Mouse (Mus musculus) right cerebral cortex, adult 2 months (tissue): ENCODE results near the gene Mvd.
A peak's percentile ranks its signal among the peaks of the same experiment; 100 is the strongest.

Source experiments
- DNase-seq, 2 experiments: peaks; one replicate each; pipeline ENCODE4 v3.0.0; 2021 to 2022; ENCODE audit warnings: low spot score in 2 of 2

The Mvd gene

DNA sequence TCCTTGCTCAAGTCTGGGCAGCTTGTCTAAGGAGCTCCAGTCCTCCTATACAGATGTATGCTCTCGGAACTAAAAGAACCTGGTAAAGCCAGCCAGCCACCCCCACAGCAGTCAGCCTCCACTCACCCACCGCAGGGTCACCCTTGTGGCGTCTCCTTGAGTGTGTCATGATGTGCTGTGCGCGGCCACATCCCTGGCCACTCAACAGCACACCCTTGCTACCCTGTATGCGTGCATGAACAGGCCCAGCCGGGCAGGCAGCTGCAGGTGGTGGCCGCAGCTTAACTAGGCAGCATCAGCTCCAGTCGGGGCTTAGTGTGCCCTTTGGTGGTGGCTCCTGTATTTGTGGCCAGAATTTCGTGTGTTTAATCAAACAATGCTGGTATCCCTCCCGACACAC lies 13.9 kb upstream of the Mvd start:
- DNase-seq = no peak

GRCm38 (mm10) chr8:122454409-122454808 lies 11.2 kb upstream of the Mvd start:
- DNase-seq = no peak

- no peak for DNase-seq
These were observed 8.9 kb upstream of the Mvd start for GRCm38 (mm10) chr8:122452154-122452553.

DNA sequence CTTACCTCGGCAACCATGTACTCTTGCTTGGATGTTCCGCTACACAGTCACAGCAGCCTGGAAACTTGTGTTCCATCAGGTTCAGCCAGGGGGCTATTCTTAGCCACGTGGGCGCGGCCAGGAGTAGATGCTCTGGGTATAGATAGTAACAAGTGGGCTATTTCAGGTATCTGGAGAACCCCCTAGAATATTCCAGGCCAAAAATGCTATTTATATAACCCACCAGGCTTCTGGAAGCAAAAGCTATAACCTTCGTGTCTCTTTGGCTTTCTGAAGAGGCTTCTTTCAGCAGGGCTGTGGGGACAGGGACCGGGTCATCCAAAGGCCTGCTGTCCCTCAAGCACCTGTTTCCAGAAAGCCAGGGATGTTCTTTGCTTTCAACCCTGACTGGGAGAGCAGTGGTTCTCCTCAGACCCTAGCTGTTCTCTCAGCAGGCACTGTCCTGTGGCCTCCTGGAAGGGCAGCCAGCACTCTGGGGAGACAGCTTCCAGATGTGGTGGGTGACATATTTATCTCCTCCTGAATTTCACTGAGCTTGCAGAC lies 8.0 kb upstream of the Mvd start:
- DNase-seq = no peak

DNA sequence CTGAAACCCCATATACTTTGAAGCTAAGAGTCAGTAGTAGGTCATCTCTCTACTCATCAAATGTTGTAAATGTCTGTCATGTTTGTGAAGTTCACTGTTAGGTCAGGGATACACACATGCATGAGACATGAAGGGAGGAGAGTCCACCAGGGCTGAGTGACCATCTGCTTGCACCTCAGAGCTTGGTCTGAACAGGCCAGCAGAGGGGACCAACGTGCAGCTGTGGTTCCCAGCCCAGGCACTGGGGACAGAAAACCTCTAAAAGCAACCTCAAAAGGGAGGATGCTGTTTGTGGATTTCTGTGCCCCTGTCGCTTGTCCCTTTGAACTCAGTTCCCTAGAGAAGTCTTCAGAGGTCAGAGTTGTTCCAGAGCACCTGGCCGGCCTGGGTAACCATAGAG lies 2.0 kb upstream of the Mvd start:
- DNase-seq = no peak

GRCm38 (mm10) chr8:122444058-122444748 lies 981 bp upstream of the Mvd start:
- DNase-seq = peak; percentile 79 to 86

DNA sequence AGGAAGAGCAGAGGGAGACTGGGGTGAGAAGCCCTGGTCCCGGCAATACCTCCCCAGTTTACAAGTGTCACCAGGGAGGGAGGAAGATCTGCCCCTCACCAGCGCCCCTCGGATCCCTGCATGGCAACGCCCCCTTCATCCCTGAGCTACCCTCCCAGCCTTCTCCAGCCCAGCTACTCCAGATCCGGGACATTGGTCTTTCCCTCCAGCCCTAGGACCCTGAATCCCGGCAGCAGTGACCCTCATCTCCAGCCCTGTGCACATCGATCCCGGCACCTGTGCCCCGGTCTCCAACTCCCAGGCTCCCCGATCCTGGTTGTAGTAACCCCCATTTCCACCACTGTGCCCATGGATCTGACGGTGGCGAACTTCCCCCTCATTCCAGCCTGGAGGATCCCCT lies 441 bp downstream of the Mvd start:
- no peak for DNase-seq

- DNase-seq = no peak
These were observed 866 bp downstream of the Mvd start for GRCm38 (mm10) chr8:122442356-122442755.

GRCm38 (mm10) chr8:122441326-122441725 lies 1.9 kb downstream of the Mvd start:
- no peak for DNase-seq

DNA sequence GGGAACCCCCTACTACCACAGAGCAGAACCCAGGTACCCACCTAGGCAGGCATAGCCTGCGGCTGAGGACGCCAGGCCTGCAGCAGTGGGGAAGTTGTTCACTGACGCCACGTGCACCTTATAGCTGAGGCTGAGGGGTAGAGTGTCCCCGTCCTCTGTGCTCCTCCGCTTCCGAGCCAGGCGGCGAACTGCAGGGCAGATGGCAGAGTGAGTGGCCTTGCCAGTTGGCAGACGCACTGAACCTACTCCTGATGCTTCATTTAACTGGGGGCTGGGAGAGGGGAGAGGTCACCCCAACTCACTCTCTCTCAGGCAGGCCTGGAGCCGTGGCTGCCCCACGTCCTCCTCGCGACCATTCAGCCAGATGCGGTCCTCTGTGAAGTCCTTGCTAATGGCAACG lies 3.9 kb downstream of the Mvd start:
- no peak for DNase-seq

DNA sequence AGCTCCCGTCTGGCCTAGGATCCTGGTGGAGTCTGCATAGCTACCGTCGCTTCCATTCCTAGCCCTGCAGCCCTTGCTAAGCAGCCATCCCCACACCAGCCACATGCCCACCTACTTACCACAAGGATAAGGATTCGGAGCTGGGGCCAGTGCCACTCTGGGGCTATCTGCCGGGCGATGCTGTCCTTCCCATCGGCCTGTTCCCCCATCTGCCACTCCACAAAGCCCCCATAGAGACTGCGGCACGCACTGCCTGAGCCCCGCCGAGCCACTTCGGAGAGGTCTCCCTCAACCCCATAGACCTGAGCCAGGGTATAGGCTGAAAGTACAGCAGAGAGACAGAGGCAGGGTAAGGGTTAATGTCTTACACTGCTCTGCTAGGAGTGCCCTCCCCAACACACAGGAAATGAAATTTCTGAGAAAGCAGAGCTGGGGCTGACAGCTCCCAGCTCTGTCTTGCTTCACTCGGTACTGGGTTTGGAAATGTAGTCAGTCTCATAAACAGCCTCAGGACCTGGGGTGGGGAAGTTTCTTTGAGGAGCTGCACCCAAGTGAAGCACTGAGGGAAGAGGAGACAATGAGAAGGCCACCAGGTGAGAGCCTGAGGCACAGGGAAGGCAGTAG lies 5.4 kb downstream of the Mvd start:
- DNase-seq = no peak

DNA sequence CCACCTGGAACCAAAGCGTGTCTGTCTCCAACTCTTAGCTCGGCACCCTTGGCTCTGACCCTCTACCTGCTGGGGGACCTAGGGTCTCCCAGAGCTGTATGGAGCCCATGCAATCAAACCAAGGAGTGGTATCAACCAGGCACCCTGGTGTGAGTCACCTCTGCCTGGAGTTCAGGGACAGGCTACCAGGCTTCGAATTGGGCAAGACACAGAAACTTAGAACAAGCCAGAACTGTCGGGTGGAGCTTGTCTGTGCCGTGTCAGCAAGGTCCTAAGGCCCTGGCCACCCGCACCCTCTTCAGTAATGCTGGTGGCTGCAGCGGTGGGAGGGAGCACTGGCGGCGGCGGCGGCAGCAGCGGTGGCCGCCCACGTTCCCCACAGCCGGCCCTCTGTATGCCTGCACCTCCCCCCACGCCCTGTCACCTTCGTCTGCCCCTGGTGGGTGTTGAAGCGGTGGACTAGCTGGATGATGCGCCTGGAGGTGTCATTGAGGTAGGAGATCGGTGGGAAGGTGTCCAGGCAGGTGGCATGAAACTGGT lies 6.6 kb downstream of the Mvd start:
- DNase-seq = no peak

DNA sequence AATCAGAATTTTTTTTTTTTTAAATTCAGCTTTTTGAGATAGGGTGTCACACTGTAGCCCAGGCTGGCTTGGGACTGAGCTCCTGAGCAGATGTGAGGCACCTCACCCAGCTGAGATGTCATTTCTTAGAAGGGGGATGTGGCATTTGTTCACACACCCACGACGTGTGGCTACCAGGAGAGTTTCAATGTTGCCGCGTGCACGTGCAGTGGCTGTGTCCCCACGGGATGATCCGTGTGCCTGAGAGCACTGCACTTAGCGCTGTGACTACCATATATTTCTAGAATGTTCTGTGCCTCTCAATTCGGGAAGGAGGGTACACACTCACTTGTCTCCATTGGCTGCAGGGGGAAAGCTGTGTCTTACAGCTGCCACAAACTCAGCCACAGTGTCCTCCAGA lies 7.1 kb downstream of the Mvd start:
- DNase-seq = no peak

DNA sequence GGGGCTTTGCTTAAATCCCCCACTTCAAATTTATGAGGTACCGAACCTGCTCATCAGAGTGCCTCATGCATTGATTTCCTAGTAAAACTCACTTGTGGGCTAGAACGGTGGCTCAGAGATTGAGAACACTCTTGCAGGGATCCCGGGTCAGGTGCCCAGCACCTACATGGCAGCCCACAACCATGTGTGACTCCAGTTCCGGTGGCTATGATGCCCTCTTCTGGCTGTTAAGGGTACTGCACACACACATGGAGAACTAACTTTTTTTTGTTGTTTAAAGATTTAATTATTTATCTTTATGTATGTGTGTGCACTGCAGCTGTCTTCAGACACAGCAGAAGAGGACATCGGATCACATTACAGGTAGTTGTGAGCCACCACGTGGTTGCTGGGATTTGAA lies 7.8 kb downstream of the Mvd start:
- no peak for DNase-seq

- no peak for DNase-seq
These were observed 9.8 kb downstream of the Mvd start for GRCm38 (mm10) chr8:122433269-122433905.

GRCm38 (mm10) chr8:122432443-122433268 lies 10.6 kb downstream of the Mvd start, which contains the start of gene Cyba:
Gene Cyba (minus strand): TSS chr8:122432930.
- no peak for DNase-seq

- DNase-seq = no peak
These were observed 11.4 kb downstream of the Mvd start for GRCm38 (mm10) chr8:122431694-122432442.

DNA sequence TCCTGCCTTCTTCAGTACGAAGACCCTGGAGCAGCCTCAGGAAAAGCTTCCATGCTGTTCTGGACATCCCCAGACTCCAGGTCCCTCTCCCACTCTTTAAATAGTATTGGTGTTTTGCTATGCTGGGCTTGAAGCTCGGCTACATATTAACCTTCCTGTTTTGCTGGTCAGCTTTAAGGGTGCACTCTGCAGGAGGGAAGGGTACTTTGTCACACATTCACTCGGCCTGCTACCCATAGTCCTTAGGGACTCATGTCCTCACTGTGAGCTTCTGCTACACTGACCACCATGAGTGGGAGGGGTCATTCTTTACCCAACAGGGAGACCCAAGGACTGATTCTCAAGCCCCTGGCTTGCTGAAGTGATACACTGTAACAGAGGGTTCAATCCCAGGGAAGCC lies 12.6 kb downstream of the Mvd start:
- DNase-seq = no peak

DNA sequence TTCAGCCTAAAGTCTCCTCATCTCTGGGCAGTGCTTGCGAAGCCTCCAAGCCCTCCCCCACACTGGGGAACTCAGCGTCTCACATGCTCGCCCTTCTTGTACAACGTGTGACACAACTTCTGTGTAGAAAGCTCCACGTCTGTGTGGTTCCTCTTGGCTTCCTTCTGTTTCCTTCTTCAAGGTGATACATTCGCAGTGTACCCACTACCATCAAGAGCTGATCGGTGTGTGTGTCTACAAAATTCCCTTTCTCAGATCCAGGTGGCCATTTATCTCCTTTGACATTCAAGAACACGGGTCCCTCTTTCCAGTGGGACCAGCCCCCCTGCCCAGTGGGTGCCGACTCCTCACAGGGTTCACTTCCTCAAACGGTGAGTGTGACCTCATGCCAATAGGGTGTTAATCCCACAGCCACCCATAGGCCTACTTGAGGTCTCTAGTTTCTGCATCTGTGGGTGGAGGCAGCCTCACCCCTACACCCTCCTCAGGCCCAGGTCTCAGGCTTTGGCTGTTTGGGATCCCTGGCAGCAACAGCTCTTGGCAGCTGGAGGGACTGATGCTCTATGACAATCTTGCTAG lies 13.1 kb downstream of the Mvd start:
- no peak for DNase-seq

GRCm38 (mm10) chr8:122428163-122428562 lies 15.1 kb downstream of the Mvd start:
- DNase-seq = no peak

DNA sequence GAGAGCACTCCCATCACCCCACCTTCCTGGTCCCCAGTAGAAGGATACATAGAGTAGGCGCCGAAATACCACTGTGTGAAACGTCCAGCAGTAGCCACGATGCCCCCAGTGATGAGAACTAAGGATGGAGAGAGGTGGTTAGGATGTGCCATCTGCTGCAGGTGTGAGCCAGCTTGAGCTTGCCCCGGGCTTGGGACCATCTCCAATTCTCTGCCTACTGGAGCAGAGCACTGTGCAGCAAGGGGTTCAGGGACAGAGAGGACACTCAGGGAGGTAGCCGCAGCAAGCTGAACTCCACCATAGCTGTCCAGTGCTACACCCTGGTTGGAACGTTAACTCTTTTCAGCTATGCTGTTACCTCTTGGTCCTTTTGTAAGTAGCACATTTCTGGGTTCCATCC lies 15.6 kb downstream of the Mvd start:
- no peak for DNase-seq
